Mouse (Mus musculus): Measurements from ENCODE around the gene Arfip2.

DNA sequence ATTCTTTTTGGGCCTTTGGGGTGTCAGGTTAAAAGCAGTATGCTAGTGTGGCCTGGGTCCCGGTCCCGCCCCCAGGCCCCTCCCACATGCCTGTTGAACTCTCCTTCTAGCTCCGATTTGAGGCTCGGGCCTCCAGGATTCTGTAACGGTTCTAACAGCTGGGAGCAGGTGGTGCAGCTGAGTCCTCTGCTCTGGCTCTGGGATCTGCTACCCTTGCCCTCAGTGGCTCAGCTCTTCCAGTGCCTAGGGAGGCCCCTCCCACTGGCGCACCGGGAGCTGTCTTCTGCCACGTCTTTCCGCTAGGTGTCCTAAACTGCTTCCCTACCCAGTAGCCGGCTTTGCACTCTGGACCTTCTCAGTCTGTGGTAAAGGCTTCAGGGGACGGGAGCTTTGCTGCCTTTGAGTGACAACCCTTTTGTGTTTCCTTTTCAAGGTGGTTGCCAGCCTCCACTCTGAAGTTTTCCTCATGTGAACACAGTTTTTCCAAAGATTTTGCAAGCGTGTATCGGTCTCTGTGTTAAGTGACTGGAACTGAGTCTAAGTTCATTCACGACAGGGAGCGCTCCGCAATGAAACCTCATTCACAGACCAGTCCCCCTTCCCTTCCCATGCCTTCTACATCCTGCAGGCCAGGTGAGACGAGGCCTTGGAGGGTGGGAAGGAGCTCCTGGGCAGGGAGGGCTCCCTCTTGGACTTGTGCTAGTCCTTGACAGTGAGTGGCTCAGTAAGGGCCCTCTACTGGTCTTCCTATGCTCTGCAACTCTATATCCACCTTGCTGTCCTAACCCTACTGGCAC, 10.6 kb upstream of the Arfip2 start, which contains the start of gene Dnhd1:
- TF ChIP-seq KAT2A (conservative IDR thresholded peaks at IDR 0.05; ENCODE audit: low read depth, low read length) (no peak), POLR2A (IDR thresholded peaks at IDR 0.05; ENCODE audit: control insufficient read depth in 1 of 2, insufficient read depth in 1 of 2, low read depth in 1 of 2, low read length in 2 of 2, poor library complexity in 1 of 2) (no peak), EP300 (IDR thresholded peaks at IDR 0.05; ENCODE audit: low read depth in 1 of 2, low read length in 2 of 2) (no peak), MEF2A (IDR thresholded peaks at IDR 0.05; ENCODE audit: extremely low read depth, insufficient replicate concordance, low read depth, low read length, poor library complexity, severe bottlenecking) (no peak), MAX (IDR thresholded peaks at IDR 0.05; ENCODE audit: low read length) (no peak), RCOR1 (IDR thresholded peaks at IDR 0.05; ENCODE audit: low read depth, low read length) (no peak), CTCF (IDR thresholded peaks at IDR 0.05 in 2 of 3, conservative IDR thresholded peaks at IDR 0.05 in 1 of 3; ENCODE audit: control insufficient read depth in 1 of 3, insufficient read depth in 1 of 3, low read depth in 2 of 3, low read length in 3 of 3, poor library complexity in 1 of 3, severe bottlenecking in 1 of 3) (peak; percentile 36 to 52 (median 42)), MXI1 (IDR thresholded peaks at IDR 0.05; ENCODE audit: low read depth, low read length) (no peak), USF1 (IDR thresholded peaks at IDR 0.05; ENCODE audit: low read depth, low read length) (no peak), POLR2AphosphoS2 (IDR thresholded peaks at IDR 0.05; ENCODE audit: low read length) (no peak)

Data from MEL (cell line).